Mouse (Mus musculus) left cerebral cortex, adult 2 months (tissue): Measurements from ENCODE around the gene Cadm2. TPM values are rescaled to one million over a fixed set of nuclear protein-coding genes. Genes with fewer than 3 reads are reported as not detected.

Source experiments
- DNase-seq, 2 experiments: peaks; one replicate each; pipeline ENCODE4 v3.0.0; 2021 to 2022; ENCODE audit warnings: low spot score in 2 of 2, mixed read lengths in 1 of 2; ENCODE audit errors: extremely low spot score in 1 of 2
- H3K27ac ChIP-seq: fragments of 200-600 bp; 2 replicates; pipeline ENCODE4 v1.8.1; 2022
- H3K4me3 ChIP-seq: fragments of 200-600 bp; 2 replicates; pipeline ENCODE4 v1.8.1; 2022
- CTCF ChIP-seq: fragments of 200-600 bp; IDR thresholded peaks from 2 replicates; pipeline ENCODE4 v1.8.1; 2022; ENCODE audit warnings: antibody characterized with exemption, mild to moderate bottlenecking, moderate library complexity
- intact Hi-C: fragments of 180-260 bp; cut with DNase I; formaldehyde crosslinking; loops from one replicate; pipeline ENCODE4 v1.15.1; 2025
- total RNA-seq, 2 experiments: library from RNA; stranded (reverse); gene quantifications; 2 replicates each; pipeline ENCODE4 v1.2.3; 2021

Cadm2 gene
- total RNA-seq, 2 experiments from 2014 or later = 230 to 245 TPM

DNA sequence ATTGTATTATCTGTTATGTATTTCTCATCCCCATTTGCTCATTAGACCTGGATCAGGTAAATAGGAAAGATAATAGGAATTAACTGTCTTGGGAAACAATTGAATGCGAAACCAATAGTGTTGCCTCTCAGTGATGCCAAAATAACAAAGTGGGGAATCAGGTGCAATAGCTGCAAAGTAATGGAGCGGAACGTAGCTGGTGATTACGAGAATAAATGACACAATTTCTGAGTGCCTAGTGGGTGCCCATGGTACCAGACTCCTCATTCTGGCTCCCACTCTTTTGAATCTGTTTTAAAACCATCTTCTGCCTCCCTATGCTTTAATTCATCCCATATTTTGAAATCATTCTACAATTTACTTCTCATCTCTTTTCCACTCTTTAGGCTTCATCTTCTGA lies 851.2 kb downstream of the Cadm2 start:
- no peak for TF ChIP-seq CTCF
- no peak for DNase-seq
- H3K27ac ChIP-seq = 0 out of 2 replicates have a peak overlapping the region, but pooled peaks have one; percentile 9
- no peak overlapping the region for H3K4me3 ChIP-seq
- intact Hi-C loops = no loop called here

- peak in 1 of 2 experiments; percentile 15 for DNase-seq
- intact Hi-C loops = no loop called here
- no peak; the same call in none of the 2 replicates for TF ChIP-seq CTCF
- Histone ChIP-seq H3K4me3 (no peak overlapping the region), H3K27ac (peak overlapping the region; percentile 51)
Measured at GRCm38 (mm10) chr16:66768684-66769389, 851.9 kb downstream of the Cadm2 start.

- H3K27ac ChIP-seq = no peak overlapping the region
- intact Hi-C loops = no loop called here
- no peak for DNase-seq
- no peak overlapping the region for H3K4me3 ChIP-seq
- TF ChIP-seq CTCF = no peak
Measured at GRCm38 (mm10) chr16:66761546-66762473, 858.9 kb downstream of the Cadm2 start.

DNA sequence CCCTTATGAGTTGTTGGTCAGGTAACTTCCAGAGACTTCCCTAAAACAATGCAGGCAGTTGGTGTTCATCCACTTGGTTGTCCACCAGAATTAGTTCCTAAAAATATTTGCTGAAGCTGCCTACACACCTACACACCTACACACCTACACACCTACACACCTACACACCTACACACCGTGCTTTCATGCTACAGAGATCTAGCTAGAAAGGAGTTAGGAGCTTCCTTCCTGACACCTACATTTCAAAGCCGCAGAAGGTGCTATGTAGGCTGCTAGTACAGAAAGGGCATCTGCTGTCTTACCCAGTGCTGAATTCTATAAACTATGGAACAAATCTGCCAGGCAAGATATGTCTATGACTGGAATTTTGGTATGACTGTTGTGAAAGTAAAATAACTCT lies 872.2 kb downstream of the Cadm2 start:
- Histone ChIP-seq H3K27ac (peak overlapping the region; percentile 28; the same call in 1 of the 2 replicates), H3K4me3 (no peak overlapping the region)
- intact Hi-C loops = no loop called here
- no peak for TF ChIP-seq CTCF
- DNase-seq = peak; percentile 22 to 24

GRCm38 (mm10) chr16:66731212-66731611 lies 889.5 kb downstream of the Cadm2 start:
- TF ChIP-seq CTCF = no peak
- no peak for DNase-seq
- Histone ChIP-seq H3K4me3 (no peak overlapping the region), H3K27ac (no peak overlapping the region)
- intact Hi-C loops = no loop called here

DNA sequence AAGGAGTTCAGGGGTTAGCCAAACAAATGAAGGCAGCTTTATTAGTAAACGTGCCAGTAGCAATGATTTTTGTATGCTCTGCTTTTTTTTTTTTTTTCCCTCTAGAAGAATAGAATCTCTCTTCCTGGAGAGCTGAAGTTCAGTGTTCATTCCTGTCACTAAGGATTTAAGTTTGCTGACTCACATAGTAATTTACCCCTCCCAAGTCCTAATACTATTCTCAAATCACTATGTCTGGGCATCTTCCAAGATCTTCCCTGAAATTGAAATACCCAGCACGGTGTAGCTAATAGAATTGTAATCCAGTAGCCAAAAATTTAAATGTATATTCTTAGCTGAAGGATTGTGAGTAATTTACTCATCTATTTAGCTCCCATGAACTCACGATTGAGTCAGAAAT lies 914.2 kb downstream of the Cadm2 start:
- intact Hi-C loops = no loop called here

GRCm38 (mm10) chr16:66694783-66695182 lies 925.9 kb downstream of the Cadm2 start:
- intact Hi-C loops = no loop called here
- TF ChIP-seq CTCF = no peak
- Histone ChIP-seq H3K4me3 (no peak overlapping the region), H3K27ac (peak overlapping the region; percentile 7; the same call in 1 of the 2 replicates)
- no peak for DNase-seq

More for the DNA sequence above, 914.2 kb downstream of the Cadm2 start:
- H3K4me3 ChIP-seq = no peak overlapping the region
- no peak for DNase-seq
- no peak for TF ChIP-seq CTCF
- H3K27ac ChIP-seq = no peak overlapping the region

- TF ChIP-seq CTCF = no peak
- intact Hi-C loops = no loop called here
- Histone ChIP-seq H3K27ac (no peak overlapping the region), H3K4me3 (no peak overlapping the region)
- no peak for DNase-seq
Measured at GRCm38 (mm10) chr16:66677241-66677640, 943.5 kb downstream of the Cadm2 start.

GRCm38 (mm10) chr16:66651013-66651362 lies 969.7 kb downstream of the Cadm2 start:
- Histone ChIP-seq H3K4me3 (no peak overlapping the region), H3K27ac (no peak overlapping the region; the same call in 1 of the 2 replicates)
- no peak for DNase-seq
- intact Hi-C loops = no loop called here
- TF ChIP-seq CTCF = no peak

- H3K4me3 ChIP-seq = no peak overlapping the region
- DNase-seq = peak in 1 of 2 experiments; percentile 17
- intact Hi-C loops = no loop called here
- TF ChIP-seq CTCF = no peak
- H3K27ac ChIP-seq = no peak overlapping the region; the same call in 1 of the 2 replicates
Measured at GRCm38 (mm10) chr16:66650348-66651012, 970.2 kb downstream of the Cadm2 start.

- DNase-seq = no peak
- TF ChIP-seq CTCF = no peak
- intact Hi-C loops = no loop called here
- H3K27ac ChIP-seq = no peak overlapping the region
- no peak overlapping the region for H3K4me3 ChIP-seq
Measured at GRCm38 (mm10) chr16:66647798-66648197, 972.9 kb downstream of the Cadm2 start.

DNA sequence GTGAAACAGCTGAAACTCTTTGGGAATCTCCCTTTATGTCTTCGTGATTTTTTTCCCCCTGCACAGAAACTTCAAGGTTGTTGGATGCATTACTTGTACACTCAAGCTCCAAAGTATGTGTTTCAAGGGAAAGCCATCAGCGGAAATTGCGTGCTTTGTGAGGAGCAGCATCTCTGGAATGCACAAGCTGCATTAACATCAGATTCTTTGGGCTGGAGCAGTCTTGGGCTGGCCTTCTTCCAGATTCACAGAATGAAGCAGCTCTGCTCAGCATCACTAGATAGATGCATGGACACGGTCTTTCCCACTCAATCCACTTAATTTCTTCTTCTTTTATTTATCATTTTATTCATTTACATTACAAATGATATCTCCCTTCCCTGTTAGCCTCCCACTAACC lies 977.1 kb downstream of the Cadm2 start:
- no peak overlapping the region for H3K4me3 ChIP-seq
- intact Hi-C loops = no loop called here
- TF ChIP-seq CTCF = no peak
- H3K27ac ChIP-seq = no peak overlapping the region
- DNase-seq = no peak
